Mouse (Mus musculus): Measurements from ENCODE around the gene Pde4c. TPM values are rescaled to one million over a fixed set of nuclear protein-coding genes. Genes with fewer than 3 reads are reported as not detected.

Gene Pde4c
- polyA plus RNA-seq, 1 experiment from 2014 or later = 0.10 TPM

- H3K27me3 ChIP-seq = no peaks in the 10 kb centered on the region
- 100% methylated on average over 1 of the region's 1 CpGs for WGBS
- H3K4me2 ChIP-seq = no peak overlapping the region
- no peak for ATAC-seq
- no peaks in the 10 kb centered on the region for H3K36me3 ChIP-seq (ENCODE audit: poor library complexity, severe bottlenecking)
- no peak overlapping the region for H3K9ac ChIP-seq
- H3K27ac ChIP-seq = no peak overlapping the region
- no peaks in the 10 kb centered on the region for H3K4me1 ChIP-seq
- H3K9me3 ChIP-seq (replicated peaks) = no peaks in the 10 kb centered on the region
- H3K4me3 ChIP-seq = no peak overlapping the region
These were observed 13.2 kb upstream of the Pde4c start for GRCm38 (mm10) chr8:70710296-70710695.

- Histone ChIP-seq H3K4me2 (no peak overlapping the region), H3K9me3 (replicated peaks) (no peaks in the 10 kb centered on the region), H3K27me3 (no peaks in the 10 kb centered on the region), H3K27ac (no peak overlapping the region), H3K36me3 (ENCODE audit: poor library complexity, severe bottlenecking) (no peaks in the 10 kb centered on the region), H3K9ac (no peak overlapping the region), H3K4me3 (no peak overlapping the region), H3K4me1 (no peaks in the 10 kb centered on the region)
- ATAC-seq = no peak
- 86% methylated on average over 11 of the region's 11 CpGs for WGBS
These were observed 12.5 kb upstream of the Pde4c start for GRCm38 (mm10) chr8:70711041-70711440.

DNA sequence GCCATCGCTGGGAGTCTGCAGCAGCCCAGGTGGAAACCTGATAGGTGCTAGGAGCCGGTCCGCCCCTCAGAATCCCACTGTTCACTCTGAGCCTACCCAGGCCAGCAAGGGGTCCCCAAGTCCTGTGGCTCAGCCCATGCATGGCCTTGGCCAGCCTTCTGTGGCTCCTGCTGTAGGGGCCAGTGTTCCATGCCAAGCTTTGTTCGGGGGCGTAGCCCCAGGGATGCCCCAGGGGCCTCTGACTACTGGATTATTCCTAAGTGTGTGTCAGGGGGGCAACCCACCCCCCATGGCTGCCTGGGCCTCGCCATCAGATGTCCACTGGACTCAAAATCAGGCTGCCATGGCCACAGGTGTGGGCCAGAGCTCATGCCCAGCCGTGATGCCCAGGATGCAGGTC lies 9.5 kb upstream of the Pde4c start:
- H3K9me3 ChIP-seq (replicated peaks) = no peaks in the 10 kb centered on the region
- H3K27me3 ChIP-seq = no peaks in the 10 kb centered on the region
- 85% methylated on average over 7 of the region's 7 CpGs for WGBS
- H3K4me2 ChIP-seq = no peak overlapping the region
- peaks cover 3% of the 10 kb centered on the region; the same call in 1 of the 2 replicates for H3K4me1 ChIP-seq
- H3K4me3 ChIP-seq = no peak overlapping the region
- no peaks in the 10 kb centered on the region for H3K36me3 ChIP-seq (ENCODE audit: poor library complexity, severe bottlenecking)
- no peak overlapping the region for H3K27ac ChIP-seq
- no peak for ATAC-seq
- H3K9ac ChIP-seq = no peak overlapping the region

- no peak overlapping the region for H3K27ac ChIP-seq
- H3K4me3 ChIP-seq = no peak overlapping the region
- peaks cover 5% of the 10 kb centered on the region; the same call in 1 of the 2 replicates for H3K27me3 ChIP-seq
- H3K4me1 ChIP-seq = peaks cover 3% of the 10 kb centered on the region; the same call in 1 of the 2 replicates
- no peak for ATAC-seq
- H3K4me2 ChIP-seq = no peak overlapping the region
- no peaks in the 10 kb centered on the region for H3K9me3 ChIP-seq (replicated peaks)
- H3K9ac ChIP-seq = no peak overlapping the region
- 76% methylated on average over 2 of the region's 2 CpGs for WGBS
- H3K36me3 ChIP-seq (ENCODE audit: poor library complexity, severe bottlenecking) = no peaks in the 10 kb centered on the region
These were observed 8.4 kb upstream of the Pde4c start for GRCm38 (mm10) chr8:70715086-70715485.

GRCm38 (mm10) chr8:70716521-70717400 lies 6.8 kb upstream of the Pde4c start:
- Histone ChIP-seq H3K36me3 (ENCODE audit: poor library complexity, severe bottlenecking) (no peaks in the 10 kb centered on the region), H3K4me2 (no peak overlapping the region), H3K4me3 (no peak overlapping the region), H3K9me3 (replicated peaks) (no peaks in the 10 kb centered on the region), H3K9ac (no peak overlapping the region), H3K27ac (no peak overlapping the region), H3K4me1 (peaks cover 3% of the 10 kb centered on the region; the same call in 1 of the 2 replicates), H3K27me3 (peaks cover 5% of the 10 kb centered on the region; the same call in 1 of the 2 replicates)
- WGBS = 89% methylated on average over 40 of the region's 40 CpGs
- no peak for ATAC-seq

DNA sequence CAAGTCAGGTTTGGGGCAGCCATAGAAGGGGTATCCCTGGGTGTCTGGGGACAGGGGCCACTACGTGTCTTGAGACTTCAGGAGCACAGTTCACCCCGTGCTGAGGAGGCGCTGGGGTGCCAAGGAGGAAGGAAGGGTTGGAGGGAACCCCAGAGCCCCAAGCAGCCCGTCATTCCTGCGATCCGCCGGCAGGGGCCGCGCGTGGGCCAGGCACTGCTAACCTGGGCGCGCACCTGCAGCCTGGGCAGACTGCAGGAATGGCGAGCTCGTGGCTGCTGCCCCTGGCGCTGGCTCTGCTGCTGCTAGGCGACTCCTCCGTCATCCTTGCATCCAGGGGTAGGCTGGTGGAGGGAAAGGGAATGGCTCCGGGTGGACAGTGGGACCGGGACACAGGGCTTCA lies 5.2 kb upstream of the Pde4c start, which contains the start of gene Gm3336:
TSS of gene Gm3336 (plus strand) at position 247 of the 400 bp plus-strand sequence.
- Histone ChIP-seq H3K4me3 (no peak within 1 kb of the TSS), H3K27ac (no peak within 1 kb of the TSS), H3K4me2 (peak within 1 kb of the TSS; percentile 27; the same call in 1 of the 2 replicates), H3K9me3 (replicated peaks) (no peaks in the 10 kb centered on the region), H3K27me3 (peaks cover 5% of the 10 kb centered on the region; the same call in 1 of the 2 replicates), H3K9ac (0 out of 2 replicates have a peak within 1 kb of the TSS, but pooled peaks have one; percentile 30), H3K36me3 (ENCODE audit: poor library complexity, severe bottlenecking) (no peaks in the 10 kb centered on the region), H3K4me1 (peaks cover 3% of the 10 kb centered on the region; the same call in 1 of the 2 replicates)
- ATAC-seq = peak; percentile 42
- 2% methylated on average over 18 of the region's 19 CpGs for WGBS

- H3K4me2 ChIP-seq = no peak overlapping the region
- H3K4me3 ChIP-seq = no peak overlapping the region
- no peak for ATAC-seq
- H3K27ac ChIP-seq = no peak overlapping the region
- no peaks in the 10 kb centered on the region for H3K36me3 ChIP-seq (ENCODE audit: poor library complexity, severe bottlenecking)
- H3K9me3 ChIP-seq (replicated peaks) = no peaks in the 10 kb centered on the region
- H3K4me1 ChIP-seq = peaks cover 3% of the 10 kb centered on the region; the same call in 1 of the 2 replicates
- no peak overlapping the region for H3K9ac ChIP-seq
- WGBS = 69% methylated on average over 9 of the region's 9 CpGs
- H3K27me3 ChIP-seq = peaks cover 5% of the 10 kb centered on the region; the same call in 1 of the 2 replicates
These were observed 3.7 kb upstream of the Pde4c start for GRCm38 (mm10) chr8:70719796-70720270.

- WGBS = 2% methylated on average over 3 of the region's 3 CpGs
- H3K9ac ChIP-seq = no peak overlapping the region
- H3K9me3 ChIP-seq (replicated peaks) = no peaks in the 10 kb centered on the region
- H3K4me2 ChIP-seq = no peak overlapping the region
- peaks cover 5% of the 10 kb centered on the region; the same call in 1 of the 2 replicates for H3K27me3 ChIP-seq
- H3K36me3 ChIP-seq (ENCODE audit: poor library complexity, severe bottlenecking) = no peaks in the 10 kb centered on the region
- peak; percentile 57; the same call in 1 of the 2 replicates for ATAC-seq
- no peak overlapping the region for H3K27ac ChIP-seq
- no peak overlapping the region for H3K4me3 ChIP-seq
- H3K4me1 ChIP-seq = peaks cover 3% of the 10 kb centered on the region; the same call in 1 of the 2 replicates
These were observed 2.8 kb upstream of the Pde4c start for GRCm38 (mm10) chr8:70720739-70721138.

DNA sequence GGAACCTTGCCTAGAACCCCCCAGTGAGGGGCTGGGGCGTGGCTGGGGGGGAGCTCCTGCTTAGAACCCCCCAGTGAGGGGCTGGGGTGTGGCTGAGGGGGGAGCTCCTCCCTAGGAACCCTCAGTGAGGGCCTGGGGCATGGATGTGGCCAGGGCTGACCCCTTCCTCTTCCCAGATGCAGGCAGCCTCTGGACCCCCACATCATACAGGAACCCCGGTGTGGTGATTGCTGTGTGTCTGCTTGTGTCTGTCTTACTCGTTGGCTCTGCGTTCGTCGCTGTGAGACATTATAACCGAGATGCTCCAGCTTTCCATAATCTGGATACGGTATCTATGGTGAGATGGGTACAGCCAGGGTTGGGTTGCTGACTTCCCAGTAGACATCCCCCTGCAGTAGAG lies 1.9 kb upstream of the Pde4c start:
- H3K9ac ChIP-seq = no peak overlapping the region; the same call in 1 of the 2 replicates
- no peak for ATAC-seq
- WGBS = 84% methylated on average over 8 of the region's 8 CpGs
- no peak overlapping the region for H3K4me2 ChIP-seq
- no peak overlapping the region for H3K27ac ChIP-seq
- no peaks in the 10 kb centered on the region for H3K36me3 ChIP-seq (ENCODE audit: poor library complexity, severe bottlenecking)
- peaks cover 7% of the 10 kb centered on the region for H3K27me3 ChIP-seq
- H3K4me1 ChIP-seq = peaks cover 3% of the 10 kb centered on the region; the same call in 1 of the 2 replicates
- H3K9me3 ChIP-seq (replicated peaks) = no peaks in the 10 kb centered on the region
- no peak overlapping the region for H3K4me3 ChIP-seq

- Histone ChIP-seq H3K9ac (no peak overlapping the region), H3K4me2 (no peak overlapping the region), H3K27ac (no peak overlapping the region), H3K9me3 (replicated peaks) (no peaks in the 10 kb centered on the region), H3K4me3 (no peak overlapping the region), H3K27me3 (peaks cover 31% of the 10 kb centered on the region), H3K36me3 (ENCODE audit: poor library complexity, severe bottlenecking) (no peaks in the 10 kb centered on the region), H3K4me1 (no peaks in the 10 kb centered on the region)
- 73% methylated on average over 12 of the region's 12 CpGs for WGBS
- no peak for ATAC-seq
These were observed 696 bp downstream of the Pde4c start for GRCm38 (mm10) chr8:70724216-70724615.

DNA sequence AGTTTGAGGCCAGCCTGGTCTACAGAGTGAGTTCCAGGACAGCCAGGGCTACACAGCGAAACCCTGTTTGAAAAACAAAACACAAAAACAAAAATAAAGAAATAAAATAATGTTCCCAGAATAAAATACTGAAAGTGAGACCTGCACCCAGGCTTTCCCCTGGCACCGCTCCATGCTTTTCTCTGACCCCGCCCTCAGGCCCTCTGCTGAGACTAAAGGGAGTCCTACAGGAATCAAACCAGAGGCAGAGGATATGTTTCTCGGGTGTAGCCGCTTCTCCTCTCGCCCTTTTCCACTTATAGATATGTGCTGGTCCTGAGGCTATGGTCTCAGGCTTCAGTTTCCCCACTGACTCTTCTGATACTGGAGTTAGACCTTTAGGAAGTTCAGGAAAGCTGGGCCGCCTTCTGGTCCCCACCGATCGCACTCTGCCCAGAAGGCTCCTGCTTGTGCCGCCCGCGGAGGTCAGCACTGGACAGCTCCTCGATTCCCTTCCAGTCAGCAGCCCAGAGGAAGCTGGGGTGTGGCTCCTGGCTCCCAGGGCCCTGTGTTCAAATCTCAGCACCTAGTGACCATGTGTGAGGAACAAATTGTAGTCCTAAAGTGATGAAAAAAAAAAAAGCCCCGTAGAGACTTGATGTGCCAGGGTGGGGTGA lies 2.4 kb downstream of the Pde4c start:
- Histone ChIP-seq H3K4me2 (no peak overlapping the region), H3K36me3 (ENCODE audit: poor library complexity, severe bottlenecking) (no peaks in the 10 kb centered on the region), H3K9ac (no peak overlapping the region), H3K9me3 (replicated peaks) (no peaks in the 10 kb centered on the region), H3K27me3 (peaks cover 42% of the 10 kb centered on the region), H3K4me3 (no peak overlapping the region), H3K27ac (no peak overlapping the region), H3K4me1 (peaks cover 4% of the 10 kb centered on the region)
- WGBS = 30% methylated on average over 14 of the region's 14 CpGs
- no peak for ATAC-seq

DNA sequence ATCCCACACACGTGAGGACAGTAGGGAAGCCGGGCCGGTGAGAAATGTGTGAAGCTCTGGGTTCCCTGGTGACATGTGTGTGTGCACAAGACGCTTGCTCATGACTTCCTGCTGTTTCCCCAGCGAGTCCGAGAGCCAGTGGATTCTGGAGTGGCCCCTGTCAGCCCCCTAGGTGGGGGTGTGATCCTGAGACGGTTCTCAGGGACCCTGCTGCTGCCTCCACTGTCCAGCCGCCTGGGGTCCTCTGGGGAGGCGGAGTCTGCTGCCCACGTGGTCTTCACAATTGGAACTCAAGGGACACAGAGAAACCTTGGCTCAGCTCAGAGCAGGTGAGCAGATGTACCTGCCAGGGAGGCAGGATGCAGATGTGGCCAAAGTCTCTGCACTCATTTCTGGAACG lies 3.2 kb downstream of the Pde4c start:
- H3K9me3 ChIP-seq (replicated peaks) = no peaks in the 10 kb centered on the region
- no peaks in the 10 kb centered on the region for H3K36me3 ChIP-seq (ENCODE audit: poor library complexity, severe bottlenecking)
- H3K4me3 ChIP-seq = no peak overlapping the region
- no peak overlapping the region for H3K9ac ChIP-seq
- ATAC-seq = no peak
- H3K27me3 ChIP-seq = peaks cover 50% of the 10 kb centered on the region
- WGBS = 45% methylated on average over 11 of the region's 11 CpGs
- H3K4me2 ChIP-seq = no peak overlapping the region
- peaks cover 4% of the 10 kb centered on the region for H3K4me1 ChIP-seq
- no peak overlapping the region for H3K27ac ChIP-seq

Data from forebrain, embryonic 13.5 days (tissue).